Mouse (Mus musculus): ENCODE measurements around the gene Gpc2. TPM values are rescaled to one million over a fixed set of nuclear protein-coding genes. Genes with fewer than 3 reads are reported as not detected.

The Gpc2 gene
- polyA plus RNA-seq (2015; fragmentation: Nextera tagmentation; extraction: Ambion mirVana), result 0.51 and 0.74 TPM in 2 replicates

- Histone ChIP-seq H3K36me3 (ENCODE audit: control insufficient read depth, insufficient read depth) (no peaks in the 10 kb centered on the region), H3K27ac (ENCODE audit: low read length) (no peak within 1 kb of the TSS), H3K27me3 (ENCODE audit: control insufficient read depth, insufficient read depth, low read depth, low read length) (peaks cover 8% of the 10 kb centered on the region), H3K4me1 (ENCODE audit: control insufficient read depth, low read depth, low read length) (peaks cover 9% of the 10 kb centered on the region), H3K9ac (ENCODE audit: low read depth, low read length) (peak within 1 kb of the TSS; percentile 49), H3K9me3 (replicated peaks; ENCODE audit: control insufficient read depth, low read length) (peaks cover 3% of the 10 kb centered on the region; the same call in 1 of the 2 replicates), H3K4me2 (ENCODE audit: low read depth, low read length) (peak within 1 kb of the TSS; percentile 72), H3K4me3 (ENCODE audit: low read depth, low read length) (peak within 1 kb of the TSS; percentile 57)
- peak; percentile 97 for ATAC-seq (ENCODE audit: low read depth)
- WGBS (ENCODE audit: insufficient replicate concordance), result under 1% methylated on average over 56 of the region's 56 CpGs
Measured at GRCm38 (mm10) chr5:138279585-138280424, at the start of gene Gpc2, which contains the start of the genes Gm43720 and Stag3. TSS of gene Gpc2 (minus strand) at chr5:138280005. TSS of gene Gm43720 (minus strand) at chr5:138279958. TSS of gene Stag3 (plus strand) at chr5:138280240.

- Histone ChIP-seq H3K27me3 (ENCODE audit: control insufficient read depth, insufficient read depth, low read depth, low read length) (no peaks in the 10 kb centered on the region), H3K4me3 (ENCODE audit: low read depth, low read length) (no peak overlapping the region), H3K27ac (ENCODE audit: low read length) (no peak overlapping the region), H3K9ac (ENCODE audit: low read depth, low read length) (no peak overlapping the region), H3K4me2 (ENCODE audit: low read depth, low read length) (no peak overlapping the region), H3K9me3 (replicated peaks; ENCODE audit: control insufficient read depth, low read length) (no peaks in the 10 kb centered on the region), H3K36me3 (ENCODE audit: control insufficient read depth, insufficient read depth) (no peaks in the 10 kb centered on the region), H3K4me1 (ENCODE audit: control insufficient read depth, low read depth, low read length) (no peaks in the 10 kb centered on the region)
- peak; percentile 63 for ATAC-seq (ENCODE audit: low read depth)
- WGBS (ENCODE audit: insufficient replicate concordance), result 59% methylated on average over 3 of the region's 3 CpGs
Measured at GRCm38 (mm10) chr5:138312795-138313194, 33.0 kb upstream of the Gpc2 start.

GRCm38 (mm10) chr5:138299613-138300012 is 19.8 kb upstream of the Gpc2 start:
- WGBS (ENCODE audit: insufficient replicate concordance), result 60% methylated on average over 2 of the region's 2 CpGs
- ATAC-seq (ENCODE audit: low read depth), result no peak
- H3K9ac ChIP-seq (ENCODE audit: low read depth, low read length), result no peak overlapping the region

GRCm38 (mm10) chr5:138294158-138294557 is 14.4 kb upstream of the Gpc2 start:
- no peak for ATAC-seq (ENCODE audit: low read depth)
- no peak overlapping the region for H3K27ac ChIP-seq (ENCODE audit: low read length)
- no peaks in the 10 kb centered on the region for H3K4me1 ChIP-seq (ENCODE audit: control insufficient read depth, low read depth, low read length)
- H3K4me3 ChIP-seq (ENCODE audit: low read depth, low read length), result no peak overlapping the region
- no peaks in the 10 kb centered on the region for H3K27me3 ChIP-seq (ENCODE audit: control insufficient read depth, insufficient read depth, low read depth, low read length)
- H3K36me3 ChIP-seq (ENCODE audit: control insufficient read depth, insufficient read depth), result no peaks in the 10 kb centered on the region
- H3K4me2 ChIP-seq (ENCODE audit: low read depth, low read length), result no peak overlapping the region
- H3K9me3 ChIP-seq (replicated peaks; ENCODE audit: control insufficient read depth, low read length), result no peaks in the 10 kb centered on the region
- H3K9ac ChIP-seq (ENCODE audit: low read depth, low read length), result no peak overlapping the region

More at GRCm38 (mm10) chr5:138299613-138300012, 19.8 kb upstream of the Gpc2 start:
- no peaks in the 10 kb centered on the region for H3K36me3 ChIP-seq (ENCODE audit: control insufficient read depth, insufficient read depth)
- H3K27me3 ChIP-seq (ENCODE audit: control insufficient read depth, insufficient read depth, low read depth, low read length), result no peaks in the 10 kb centered on the region
- no peak overlapping the region for H3K4me3 ChIP-seq (ENCODE audit: low read depth, low read length)
- no peak overlapping the region for H3K4me2 ChIP-seq (ENCODE audit: low read depth, low read length)
- no peaks in the 10 kb centered on the region for H3K4me1 ChIP-seq (ENCODE audit: control insufficient read depth, low read depth, low read length)
- H3K9me3 ChIP-seq (replicated peaks; ENCODE audit: control insufficient read depth, low read length), result no peaks in the 10 kb centered on the region
- no peak overlapping the region for H3K27ac ChIP-seq (ENCODE audit: low read length)

GRCm38 (mm10) chr5:138291638-138292037 is 11.8 kb upstream of the Gpc2 start:
- Histone ChIP-seq H3K27me3 (ENCODE audit: control insufficient read depth, insufficient read depth, low read depth, low read length) (no peaks in the 10 kb centered on the region), H3K27ac (ENCODE audit: low read length) (no peak overlapping the region), H3K9ac (ENCODE audit: low read depth, low read length) (no peak overlapping the region), H3K4me2 (ENCODE audit: low read depth, low read length) (no peak overlapping the region), H3K36me3 (ENCODE audit: control insufficient read depth, insufficient read depth) (no peaks in the 10 kb centered on the region), H3K9me3 (replicated peaks; ENCODE audit: control insufficient read depth, low read length) (no peaks in the 10 kb centered on the region), H3K4me1 (ENCODE audit: control insufficient read depth, low read depth, low read length) (no peaks in the 10 kb centered on the region), H3K4me3 (ENCODE audit: low read depth, low read length) (no peak overlapping the region)
- no peak for ATAC-seq (ENCODE audit: low read depth)
- 34% methylated on average over 1 of the region's 1 CpGs for WGBS (ENCODE audit: insufficient replicate concordance)

- no peaks in the 10 kb centered on the region for H3K27me3 ChIP-seq (ENCODE audit: control insufficient read depth, insufficient read depth, low read depth, low read length)
- 55% methylated on average over 3 of the region's 3 CpGs for WGBS (ENCODE audit: insufficient replicate concordance)
- H3K4me3 ChIP-seq (ENCODE audit: low read depth, low read length), result no peak overlapping the region
- no peak overlapping the region for H3K9ac ChIP-seq (ENCODE audit: low read depth, low read length)
- no peaks in the 10 kb centered on the region for H3K9me3 ChIP-seq (replicated peaks; ENCODE audit: control insufficient read depth, low read length)
- H3K4me2 ChIP-seq (ENCODE audit: low read depth, low read length), result no peak overlapping the region
- no peak for ATAC-seq (ENCODE audit: low read depth)
- H3K36me3 ChIP-seq (ENCODE audit: control insufficient read depth, insufficient read depth), result no peaks in the 10 kb centered on the region
- H3K27ac ChIP-seq (ENCODE audit: low read length), result no peak overlapping the region
- no peaks in the 10 kb centered on the region for H3K4me1 ChIP-seq (ENCODE audit: control insufficient read depth, low read depth, low read length)
Measured at GRCm38 (mm10) chr5:138287861-138288260, 8.1 kb upstream of the Gpc2 start.

GRCm38 (mm10) chr5:138283540-138283939 is 3.7 kb upstream of the Gpc2 start:
- H3K36me3 ChIP-seq (ENCODE audit: control insufficient read depth, insufficient read depth), result no peaks in the 10 kb centered on the region
- no peak overlapping the region for H3K9ac ChIP-seq (ENCODE audit: low read depth, low read length)
- no peak overlapping the region for H3K27ac ChIP-seq (ENCODE audit: low read length)
- no peak overlapping the region for H3K4me3 ChIP-seq (ENCODE audit: low read depth, low read length)
- H3K27me3 ChIP-seq (ENCODE audit: control insufficient read depth, insufficient read depth, low read depth, low read length), result peaks cover 8% of the 10 kb centered on the region
- no peak overlapping the region for H3K4me2 ChIP-seq (ENCODE audit: low read depth, low read length)
- H3K4me1 ChIP-seq (ENCODE audit: control insufficient read depth, low read depth, low read length), result peaks cover 9% of the 10 kb centered on the region
- 37% methylated on average over 1 of the region's 1 CpGs for WGBS (ENCODE audit: insufficient replicate concordance)
- ATAC-seq (ENCODE audit: low read depth), result no peak
- peaks cover 3% of the 10 kb centered on the region; the same call in 1 of the 2 replicates for H3K9me3 ChIP-seq (replicated peaks; ENCODE audit: control insufficient read depth, low read length)

- Histone ChIP-seq H3K9ac (ENCODE audit: low read depth, low read length) (no peak overlapping the region), H3K9me3 (replicated peaks; ENCODE audit: control insufficient read depth, low read length) (peaks cover 3% of the 10 kb centered on the region; the same call in 1 of the 2 replicates), H3K27me3 (ENCODE audit: control insufficient read depth, insufficient read depth, low read depth, low read length) (peaks cover 8% of the 10 kb centered on the region), H3K4me1 (ENCODE audit: control insufficient read depth, low read depth, low read length) (peaks cover 9% of the 10 kb centered on the region), H3K4me2 (ENCODE audit: low read depth, low read length) (no peak overlapping the region), H3K27ac (ENCODE audit: low read length) (no peak overlapping the region), H3K4me3 (ENCODE audit: low read depth, low read length) (no peak overlapping the region), H3K36me3 (ENCODE audit: control insufficient read depth, insufficient read depth) (no peaks in the 10 kb centered on the region)
- WGBS (ENCODE audit: insufficient replicate concordance), result 55% methylated on average over 2 of the region's 2 CpGs
- no peak for ATAC-seq (ENCODE audit: low read depth)
Measured at GRCm38 (mm10) chr5:138281798-138282197, 2.0 kb upstream of the Gpc2 start.

- no peaks in the 10 kb centered on the region for H3K36me3 ChIP-seq (ENCODE audit: control insufficient read depth, insufficient read depth)
- peaks cover 8% of the 10 kb centered on the region for H3K27me3 ChIP-seq (ENCODE audit: control insufficient read depth, insufficient read depth, low read depth, low read length)
- no peak overlapping the region for H3K9ac ChIP-seq (ENCODE audit: low read depth, low read length)
- H3K4me2 ChIP-seq (ENCODE audit: low read depth, low read length), result no peak overlapping the region; the same call in 1 of the 2 replicates
- H3K9me3 ChIP-seq (replicated peaks; ENCODE audit: control insufficient read depth, low read length), result peaks cover 3% of the 10 kb centered on the region; the same call in 1 of the 2 replicates
- no peak overlapping the region; the same call in 1 of the 2 replicates for H3K4me3 ChIP-seq (ENCODE audit: low read depth, low read length)
- WGBS (ENCODE audit: insufficient replicate concordance), result 73% methylated on average over 15 of the region's 15 CpGs
- peaks cover 9% of the 10 kb centered on the region for H3K4me1 ChIP-seq (ENCODE audit: control insufficient read depth, low read depth, low read length)
- H3K27ac ChIP-seq (ENCODE audit: low read length), result no peak overlapping the region
- no peak for ATAC-seq (ENCODE audit: low read depth)
Measured at GRCm38 (mm10) chr5:138280829-138281228, 1.0 kb upstream of the Gpc2 start.
